Mouse (Mus musculus): Measurements from ENCODE around the gene Pdlim5. TPM values are rescaled to one million over a fixed set of nuclear protein-coding genes. Genes with fewer than 3 reads are reported as not detected.

Pdlim5 gene
- polyA plus RNA-seq, 1 experiment from 2014 or later = 10.8 TPM

DNA sequence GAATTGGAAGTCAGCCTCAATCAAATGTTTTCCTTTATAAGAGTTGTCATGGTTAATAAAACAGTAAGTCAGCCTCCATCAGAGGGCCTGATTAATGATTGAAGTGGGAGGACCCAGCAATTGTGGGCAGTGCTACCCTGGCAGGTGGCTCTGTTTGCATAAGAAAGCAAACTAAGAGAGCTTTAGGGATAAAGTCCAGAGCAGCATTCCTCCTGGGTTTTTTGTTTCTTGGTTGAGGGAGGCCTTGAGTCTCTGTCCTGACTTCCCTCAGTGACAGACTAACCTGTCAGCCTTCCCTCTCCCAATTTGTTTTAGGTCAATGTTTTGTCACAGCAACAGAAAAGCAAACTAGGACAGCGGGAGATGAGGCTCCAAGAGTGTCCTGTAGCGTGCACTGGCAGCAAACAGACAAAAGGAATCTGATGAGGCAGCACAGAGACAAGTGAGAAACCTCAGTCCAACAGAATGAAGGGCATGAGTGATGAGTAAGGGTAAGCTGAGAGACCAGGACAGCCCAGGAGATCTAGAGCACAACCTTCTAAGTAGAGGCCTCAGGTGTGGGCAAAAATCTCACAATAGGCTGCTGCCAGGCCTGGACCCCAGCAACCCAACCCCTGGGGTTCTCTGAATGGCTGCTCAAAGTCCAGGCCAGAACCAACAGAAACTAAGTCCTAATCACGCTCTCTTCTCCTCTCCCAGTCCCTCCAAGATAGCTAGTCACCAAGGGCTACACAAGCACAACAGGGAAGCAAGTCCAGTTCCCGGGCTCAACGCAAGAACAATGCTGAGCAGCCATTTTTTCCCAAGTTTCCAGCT, 46.5 kb downstream of the Pdlim5 start:
- WGBS = 69% methylated on average over 5 of the region's 5 CpGs
- H3K27ac ChIP-seq (replicated peaks) = no peak overlapping the region
- H3K27me3 ChIP-seq = no peaks in the 10 kb centered on the region
- no peak overlapping the region for H3K9ac ChIP-seq (replicated peaks)
- ATAC-seq (replicated peaks) = no peak
- H3K4me1 ChIP-seq = no peaks in the 10 kb centered on the region
- no peak overlapping the region for H3K4me3 ChIP-seq
- H3K36me3 ChIP-seq = no peaks in the 10 kb centered on the region
- H3K4me2 ChIP-seq (replicated peaks) = no peak overlapping the region
- H3K9me3 ChIP-seq = no peaks in the 10 kb centered on the region

DNA sequence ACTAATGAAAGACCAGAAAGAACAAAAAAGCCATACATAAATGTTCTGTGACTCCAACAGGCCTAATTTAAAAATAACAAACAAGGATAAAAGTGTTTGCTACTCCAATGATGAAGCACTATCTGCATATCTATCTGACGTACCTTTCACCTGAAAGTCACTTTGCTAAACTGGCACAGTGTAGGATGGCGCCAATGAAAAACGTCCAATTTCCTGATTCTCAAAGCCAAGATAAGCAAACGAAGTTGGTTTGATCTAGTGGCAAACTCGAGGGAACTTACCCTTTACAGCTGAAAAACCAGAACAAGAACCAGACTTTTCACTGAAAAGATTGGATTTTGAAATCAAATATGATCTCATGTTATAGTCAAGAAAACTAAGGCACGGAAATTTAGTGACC, 49.2 kb downstream of the Pdlim5 start:
- Histone ChIP-seq H3K4me2 (replicated peaks) (no peak overlapping the region), H3K36me3 (no peaks in the 10 kb centered on the region), H3K9ac (replicated peaks) (no peak overlapping the region), H3K27ac (replicated peaks) (no peak overlapping the region), H3K4me1 (no peaks in the 10 kb centered on the region), H3K9me3 (no peaks in the 10 kb centered on the region), H3K4me3 (no peak overlapping the region), H3K27me3 (no peaks in the 10 kb centered on the region)
- no peak for ATAC-seq (replicated peaks)
- 91% methylated on average over 6 of the region's 6 CpGs for WGBS

DNA sequence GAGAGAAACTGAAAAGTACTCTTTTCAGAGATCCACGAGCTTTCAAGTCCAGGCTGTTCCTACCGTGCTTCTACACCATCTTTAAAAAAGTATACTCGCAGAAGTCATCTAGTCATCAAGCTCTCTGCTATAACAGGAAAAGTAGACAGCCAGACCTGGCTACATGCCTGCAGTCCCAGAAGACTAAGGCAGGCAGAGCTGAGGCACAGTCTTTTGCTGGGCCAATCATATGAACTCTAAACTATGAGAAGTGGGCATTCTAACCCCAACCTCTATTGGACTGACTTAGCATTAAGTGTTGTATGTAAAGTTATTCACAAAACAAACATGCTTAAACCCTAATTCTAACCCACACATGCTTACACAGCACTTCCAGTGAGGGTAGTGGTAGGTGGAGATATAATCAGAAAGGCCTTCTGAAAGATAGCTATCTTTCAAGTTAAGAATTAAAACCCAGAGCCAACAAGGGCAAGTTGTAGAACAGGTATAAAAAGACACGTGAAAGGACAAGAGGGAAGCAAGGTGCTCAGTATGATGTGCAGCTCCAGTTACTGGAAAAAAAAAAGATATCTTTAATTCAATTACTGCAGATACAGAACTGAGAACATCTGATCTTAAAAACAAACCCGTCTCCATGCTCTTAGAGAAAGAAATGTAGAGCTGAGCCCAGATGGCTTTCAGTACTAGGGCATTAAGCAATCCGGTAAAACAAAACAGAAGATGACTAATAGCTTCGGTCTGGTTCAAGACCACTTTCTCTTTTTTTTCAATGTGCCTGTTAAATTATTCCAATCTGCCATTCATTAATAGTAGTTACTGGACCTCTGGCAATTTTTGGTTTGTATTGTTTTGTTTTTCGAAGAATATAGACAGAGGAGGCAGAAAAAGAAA, 50.0 kb downstream of the Pdlim5 start:
- Histone ChIP-seq H3K9ac (replicated peaks) (no peak overlapping the region), H3K4me1 (no peaks in the 10 kb centered on the region), H3K4me2 (replicated peaks) (no peak overlapping the region), H3K36me3 (no peaks in the 10 kb centered on the region), H3K9me3 (no peaks in the 10 kb centered on the region), H3K27ac (replicated peaks) (no peak overlapping the region), H3K27me3 (no peaks in the 10 kb centered on the region), H3K4me3 (no peak overlapping the region)
- 76% methylated on average over 8 of the region's 8 CpGs for WGBS
- ATAC-seq (replicated peaks) = no peak

DNA sequence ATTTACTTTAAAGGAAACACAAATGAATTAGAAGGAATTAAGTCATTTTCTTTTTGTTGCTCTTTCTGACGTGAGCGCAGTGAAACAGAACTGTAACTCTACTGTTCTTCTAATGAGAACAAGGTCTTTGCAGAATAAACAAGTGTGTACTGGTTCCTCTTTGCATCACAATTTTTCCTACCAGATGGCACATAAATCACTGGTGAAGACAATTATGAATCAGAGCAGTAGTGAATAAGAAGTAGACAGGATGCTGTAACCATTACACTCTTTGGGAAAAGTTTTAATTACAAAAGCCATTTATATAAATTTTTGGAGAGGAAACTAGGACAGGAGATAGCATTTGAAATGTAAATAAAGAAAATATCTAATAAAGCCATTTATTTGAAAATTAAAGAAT, 51.7 kb downstream of the Pdlim5 start:
- no peak overlapping the region for H3K27ac ChIP-seq (replicated peaks)
- H3K4me2 ChIP-seq (replicated peaks) = no peak overlapping the region
- 74% methylated on average over 2 of the region's 2 CpGs for WGBS
- ATAC-seq (replicated peaks) = no peak
- H3K27me3 ChIP-seq = no peaks in the 10 kb centered on the region
- no peak overlapping the region for H3K4me3 ChIP-seq
- H3K9ac ChIP-seq (replicated peaks) = no peak overlapping the region
- no peaks in the 10 kb centered on the region for H3K4me1 ChIP-seq
- no peaks in the 10 kb centered on the region for H3K36me3 ChIP-seq
- H3K9me3 ChIP-seq = no peaks in the 10 kb centered on the region

DNA sequence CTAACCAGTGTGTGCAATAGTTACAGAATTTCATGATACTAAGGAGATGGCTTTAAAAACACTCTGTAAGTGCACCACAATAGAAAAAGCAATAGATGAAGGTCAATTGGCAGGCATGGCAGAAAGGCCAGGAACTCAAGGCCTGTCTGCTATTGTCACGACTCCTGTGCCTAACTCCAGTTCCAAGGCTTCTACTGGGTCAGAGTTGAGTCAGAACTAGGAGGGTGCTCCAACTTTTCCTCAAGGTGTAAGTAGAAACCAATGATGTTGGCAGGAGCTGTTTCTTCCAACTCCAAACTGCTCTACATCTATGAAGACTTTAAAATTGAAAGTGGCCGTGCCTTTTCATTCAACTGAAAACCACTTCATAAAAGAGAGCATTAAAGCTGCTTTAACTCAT, 54.8 kb downstream of the Pdlim5 start:
- no peak for ATAC-seq (replicated peaks)
- no peaks in the 10 kb centered on the region for H3K4me1 ChIP-seq
- H3K36me3 ChIP-seq = no peaks in the 10 kb centered on the region
- H3K27ac ChIP-seq (replicated peaks) = no peak overlapping the region
- H3K4me3 ChIP-seq = no peak overlapping the region
- no peak overlapping the region for H3K4me2 ChIP-seq (replicated peaks)
- no peaks in the 10 kb centered on the region for H3K27me3 ChIP-seq
- no peak overlapping the region for H3K9ac ChIP-seq (replicated peaks)
- no peaks in the 10 kb centered on the region for H3K9me3 ChIP-seq
- 39% methylated on average over 2 of the region's 2 CpGs for WGBS

DNA sequence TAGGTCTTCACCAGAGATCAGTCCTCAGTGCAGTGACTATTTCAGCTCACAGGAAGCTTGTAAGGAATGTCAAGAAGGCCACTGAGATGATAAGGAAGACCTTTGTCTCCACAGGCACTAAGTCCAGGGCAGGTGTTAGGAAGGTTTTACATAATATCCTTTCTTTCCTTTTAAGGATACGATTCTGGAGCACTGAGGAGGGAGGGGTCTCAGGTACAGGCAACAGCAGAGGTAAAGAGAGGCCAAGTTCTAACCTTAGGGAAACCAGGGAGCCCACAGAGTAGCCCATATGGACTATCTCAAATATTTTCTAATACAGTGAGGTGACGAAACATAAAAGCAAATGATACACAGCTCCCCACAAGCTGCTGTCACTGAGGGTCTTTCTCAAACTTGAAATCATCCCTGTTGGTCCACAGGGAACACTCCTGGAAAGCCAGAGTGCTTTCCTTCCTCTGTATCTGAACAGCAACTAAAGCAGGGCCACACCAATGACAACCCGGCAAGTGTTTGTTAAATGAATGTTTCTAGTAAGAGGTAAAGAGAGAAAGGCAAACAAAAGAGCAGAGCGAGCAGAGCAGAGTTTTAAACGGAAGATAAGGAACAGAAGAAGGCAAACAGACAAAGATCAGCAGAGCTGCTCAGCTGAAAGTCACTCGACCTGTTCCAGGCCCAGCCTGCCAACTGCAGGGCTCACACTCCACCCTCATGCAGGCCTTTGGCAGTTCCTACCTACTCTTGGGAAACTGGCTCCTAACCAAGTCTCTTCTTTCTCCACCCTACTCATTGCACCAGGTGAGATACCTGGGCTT, 55.9 kb downstream of the Pdlim5 start:
- Histone ChIP-seq H3K27me3 (no peaks in the 10 kb centered on the region), H3K4me3 (no peak overlapping the region), H3K9me3 (no peaks in the 10 kb centered on the region), H3K9ac (replicated peaks) (no peak overlapping the region), H3K4me1 (no peaks in the 10 kb centered on the region), H3K27ac (replicated peaks) (no peak overlapping the region), H3K36me3 (no peaks in the 10 kb centered on the region), H3K4me2 (replicated peaks) (no peak overlapping the region)
- ATAC-seq (replicated peaks) = no peak
- WGBS = 73% methylated on average over 6 of the region's 6 CpGs

DNA sequence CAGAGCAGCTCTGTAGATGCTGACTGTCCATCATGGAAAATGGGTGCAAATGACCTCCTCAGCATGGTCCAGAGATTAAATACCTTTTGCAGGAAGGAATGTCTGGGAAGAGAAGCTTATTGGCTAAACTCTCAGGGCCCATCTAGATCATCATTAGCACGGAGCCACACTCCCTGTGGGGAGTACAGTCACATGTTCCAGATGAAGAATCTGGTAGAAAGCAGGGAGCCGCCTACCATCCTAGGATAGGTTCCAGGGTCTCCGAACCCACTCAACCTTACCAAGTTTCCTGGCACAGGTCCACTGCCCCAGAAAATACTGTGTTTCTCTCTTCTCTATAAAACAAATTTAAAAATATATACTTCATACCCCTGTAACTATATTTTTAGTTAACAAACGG, 57.4 kb downstream of the Pdlim5 start:
- Histone ChIP-seq H3K27me3 (no peaks in the 10 kb centered on the region), H3K4me1 (no peaks in the 10 kb centered on the region), H3K9ac (replicated peaks) (no peak overlapping the region), H3K27ac (replicated peaks) (no peak overlapping the region), H3K4me2 (replicated peaks) (no peak overlapping the region), H3K9me3 (no peaks in the 10 kb centered on the region), H3K4me3 (no peak overlapping the region), H3K36me3 (no peaks in the 10 kb centered on the region)
- WGBS = 77% methylated on average over 4 of the region's 4 CpGs
- ATAC-seq (replicated peaks) = no peak

DNA sequence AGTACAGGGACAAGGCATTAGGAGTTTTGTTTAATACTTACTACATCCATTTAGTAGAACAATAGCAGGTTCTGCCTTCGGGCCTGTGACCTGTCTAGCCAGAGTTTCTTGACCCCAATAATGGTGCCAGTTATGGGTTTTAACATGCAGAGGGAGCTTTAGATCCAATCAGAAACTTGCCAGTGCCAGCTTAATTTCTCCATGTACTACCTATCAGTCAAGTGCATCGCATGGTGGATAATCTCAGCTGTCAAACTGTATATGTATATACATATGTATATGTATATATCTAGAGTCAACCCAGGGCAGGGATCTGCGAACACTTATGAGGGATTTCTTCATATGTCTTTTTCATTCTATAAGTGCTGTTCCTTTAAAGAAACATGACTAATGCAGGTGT, 61.0 kb downstream of the Pdlim5 start:
- no peaks in the 10 kb centered on the region for H3K9me3 ChIP-seq
- WGBS = 90% methylated on average over 3 of the region's 3 CpGs
- no peaks in the 10 kb centered on the region for H3K36me3 ChIP-seq
- no peaks in the 10 kb centered on the region for H3K4me1 ChIP-seq
- no peak overlapping the region for H3K27ac ChIP-seq (replicated peaks)
- H3K4me3 ChIP-seq = no peak overlapping the region
- H3K4me2 ChIP-seq (replicated peaks) = no peak overlapping the region
- H3K27me3 ChIP-seq = no peaks in the 10 kb centered on the region
- ATAC-seq (replicated peaks) = no peak
- H3K9ac ChIP-seq (replicated peaks) = no peak overlapping the region

DNA sequence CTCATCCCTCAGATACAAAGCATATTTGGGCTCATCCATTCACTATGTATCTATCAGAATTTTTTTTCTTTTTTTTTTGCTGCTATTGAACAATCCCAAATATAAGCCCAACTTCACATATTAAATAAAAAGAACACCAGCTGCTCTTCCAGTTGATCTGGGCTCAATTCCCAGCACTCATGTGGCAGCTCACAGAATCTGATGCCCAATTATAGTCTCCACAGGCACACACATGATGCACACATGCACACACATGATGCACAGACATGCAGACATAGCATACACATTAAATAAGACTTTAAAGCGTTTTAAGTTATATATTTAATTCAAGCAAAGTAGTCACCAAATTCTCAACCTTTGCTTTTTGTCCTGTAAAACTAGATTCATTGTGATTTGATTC, 62.0 kb downstream of the Pdlim5 start:
- ATAC-seq (replicated peaks) = no peak
- WGBS = 90% methylated on average over 1 of the region's 1 CpGs
- H3K9ac ChIP-seq (replicated peaks) = no peak overlapping the region

DNA sequence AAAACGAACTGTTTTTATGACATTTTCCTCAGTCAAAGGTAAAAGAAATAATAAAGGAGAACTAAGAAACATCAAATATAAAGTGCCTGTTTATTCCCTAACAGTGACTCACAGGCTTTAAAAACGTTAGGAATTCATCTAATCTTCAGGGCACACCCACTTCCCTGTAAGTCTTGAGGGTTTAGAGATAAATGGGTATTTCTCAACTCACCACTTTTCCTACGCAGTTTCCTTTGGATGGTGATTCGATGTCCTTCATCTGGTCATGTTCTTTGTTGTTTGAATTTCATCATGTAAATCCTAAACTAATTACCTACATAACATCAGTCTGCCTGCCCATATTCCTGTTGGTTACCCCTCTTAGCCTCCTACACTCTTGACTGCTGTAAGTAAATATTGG, 62.8 kb downstream of the Pdlim5 start:
- H3K4me1 ChIP-seq = no peaks in the 10 kb centered on the region
- ATAC-seq (replicated peaks) = no peak
- H3K27ac ChIP-seq (replicated peaks) = no peak overlapping the region
- no peak overlapping the region for H3K4me3 ChIP-seq
- H3K36me3 ChIP-seq = no peaks in the 10 kb centered on the region
- H3K9me3 ChIP-seq = no peaks in the 10 kb centered on the region
- WGBS = 67% methylated on average over 4 of the region's 4 CpGs
- no peak overlapping the region for H3K4me2 ChIP-seq (replicated peaks)
- H3K9ac ChIP-seq (replicated peaks) = no peak overlapping the region
- H3K27me3 ChIP-seq = no peaks in the 10 kb centered on the region

More for the DNA sequence above, 62.0 kb downstream of the Pdlim5 start:
- no peak overlapping the region for H3K4me2 ChIP-seq (replicated peaks)
- H3K9me3 ChIP-seq = no peaks in the 10 kb centered on the region
- H3K27me3 ChIP-seq = no peaks in the 10 kb centered on the region
- no peaks in the 10 kb centered on the region for H3K4me1 ChIP-seq
- no peaks in the 10 kb centered on the region for H3K36me3 ChIP-seq
- no peak overlapping the region for H3K4me3 ChIP-seq
- H3K27ac ChIP-seq (replicated peaks) = no peak overlapping the region

DNA sequence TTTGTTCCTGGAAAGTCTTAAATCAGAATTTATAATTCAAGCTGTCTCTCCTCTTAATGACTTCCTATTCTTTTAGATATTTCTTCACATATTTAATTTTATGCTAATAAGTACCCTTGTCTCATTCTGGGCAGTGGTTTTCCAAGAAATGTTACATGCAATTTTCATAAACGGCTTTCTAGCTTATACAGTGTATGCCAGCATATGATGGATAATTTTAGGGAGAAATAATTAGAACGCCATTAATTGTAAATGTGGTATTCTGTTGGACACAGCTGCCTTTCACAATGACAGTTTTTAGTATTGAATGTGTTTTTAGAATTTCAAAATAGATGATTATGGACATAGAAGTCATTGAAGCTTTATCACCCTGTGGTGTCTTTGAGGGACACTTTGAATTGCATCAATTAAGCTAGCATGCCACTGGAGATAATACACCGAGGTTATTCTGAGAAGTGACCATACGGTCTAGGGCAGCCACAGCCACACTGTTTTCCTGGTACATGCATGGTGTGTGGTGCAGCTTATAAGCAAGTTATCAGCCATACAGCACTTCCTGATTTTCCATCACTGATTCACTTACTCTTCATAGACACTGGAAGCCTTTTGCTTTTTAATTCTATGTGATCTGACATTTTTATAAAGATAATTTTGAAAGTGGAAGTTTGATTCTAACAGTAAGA, 63.5 kb downstream of the Pdlim5 start:
- no peaks in the 10 kb centered on the region for H3K36me3 ChIP-seq
- no peak overlapping the region for H3K9ac ChIP-seq (replicated peaks)
- H3K27ac ChIP-seq (replicated peaks) = no peak overlapping the region
- H3K9me3 ChIP-seq = no peaks in the 10 kb centered on the region
- H3K27me3 ChIP-seq = no peaks in the 10 kb centered on the region
- no peak overlapping the region for H3K4me3 ChIP-seq
- no peaks in the 10 kb centered on the region for H3K4me1 ChIP-seq
- WGBS = 56% methylated on average over 4 of the region's 4 CpGs
- peak; percentile 53 for ATAC-seq (replicated peaks)
- no peak overlapping the region for H3K4me2 ChIP-seq (replicated peaks)

All from forebrain, embryonic 15.5 days (tissue).